Mouse (Mus musculus): Measurements from ENCODE around the gene Fam129c. TPM values are rescaled to one million over a fixed set of nuclear protein-coding genes. Genes with fewer than 3 reads are reported as not detected.

Fam129c gene
- total and polyA plus RNA-seq, 2 experiments from 2014 or later, result 4.7 to 5.3 TPM

GRCm38 (mm10) chr8:71558958-71559690, 38.3 kb upstream of the Fam129c start:
- peak overlapping the region; percentile 23 for H3K4me2 ChIP-seq (ENCODE audit: low read depth, low read length, poor library complexity, severe bottlenecking)
- WGBS, result 2% methylated on average over 24 of the region's 24 CpGs
- no peak overlapping the region for H3K9ac ChIP-seq (replicated peaks; ENCODE audit: low read length, poor library complexity, severe bottlenecking)
- no peak overlapping the region for H3K27ac ChIP-seq (ENCODE audit: low read depth, low read length)
- peaks cover 8% of the 10 kb centered on the region; the same call in 1 of the 2 replicates for H3K4me1 ChIP-seq (ENCODE audit: insufficient read depth, low read length)
- peaks cover 70% of the 10 kb centered on the region for H3K27me3 ChIP-seq (ENCODE audit: insufficient read depth, low read length)
- ATAC-seq (ENCODE audit: low FRiP score) (no peak), DNase-seq (ENCODE audit: low spot score) (peak; percentile 35)
- H3K9me3 ChIP-seq (ENCODE audit: low read length), result no peaks in the 10 kb centered on the region
- peak overlapping the region; percentile 19; the same call in 1 of the 2 replicates for H3K4me3 ChIP-seq (ENCODE audit: low read depth, low read length)
- H3K36me3 ChIP-seq (ENCODE audit: insufficient read depth, low read length), result no peaks in the 10 kb centered on the region
- TF ChIP-seq CTCF (IDR thresholded peaks at IDR 0.05), result no peak

GRCm38 (mm10) chr8:71560071-71560470, 37.4 kb upstream of the Fam129c start:
- Histone ChIP-seq H3K4me3 (ENCODE audit: low read depth, low read length) (no peak overlapping the region), H3K4me2 (ENCODE audit: low read depth, low read length, poor library complexity, severe bottlenecking) (no peak overlapping the region), H3K27ac (ENCODE audit: low read depth, low read length) (no peak overlapping the region), H3K4me1 (ENCODE audit: insufficient read depth, low read length) (peaks cover 8% of the 10 kb centered on the region; the same call in 1 of the 2 replicates), H3K9me3 (ENCODE audit: low read length) (no peaks in the 10 kb centered on the region), H3K36me3 (ENCODE audit: insufficient read depth, low read length) (no peaks in the 10 kb centered on the region), H3K27me3 (ENCODE audit: insufficient read depth, low read length) (peaks cover 70% of the 10 kb centered on the region), H3K9ac (replicated peaks; ENCODE audit: low read length, poor library complexity, severe bottlenecking) (no peak overlapping the region)
- DNase-seq (ENCODE audit: low spot score) (no peak), ATAC-seq (ENCODE audit: low FRiP score) (no peak)
- no peak for TF ChIP-seq CTCF (IDR thresholded peaks at IDR 0.05)
- WGBS, result 78% methylated on average over 3 of the region's 3 CpGs

- Histone ChIP-seq H3K9me3 (ENCODE audit: low read length) (no peaks in the 10 kb centered on the region), H3K27me3 (ENCODE audit: insufficient read depth, low read length) (peaks cover 67% of the 10 kb centered on the region), H3K4me3 (ENCODE audit: low read depth, low read length) (no peak overlapping the region), H3K4me2 (ENCODE audit: low read depth, low read length, poor library complexity, severe bottlenecking) (no peak overlapping the region), H3K9ac (replicated peaks; ENCODE audit: low read length, poor library complexity, severe bottlenecking) (no peak overlapping the region), H3K27ac (ENCODE audit: low read depth, low read length) (no peak overlapping the region), H3K4me1 (ENCODE audit: insufficient read depth, low read length) (peaks cover 8% of the 10 kb centered on the region; the same call in 1 of the 2 replicates), H3K36me3 (ENCODE audit: insufficient read depth, low read length) (no peaks in the 10 kb centered on the region)
- no peak for TF ChIP-seq CTCF (IDR thresholded peaks at IDR 0.05)
- WGBS, result 89% methylated on average over 5 of the region's 5 CpGs
- DNase-seq (ENCODE audit: low spot score), result no peak
- ATAC-seq (ENCODE audit: low FRiP score), result no peak
Observed at GRCm38 (mm10) chr8:71560765-71561164, 36.7 kb upstream of the Fam129c start.

DNA sequence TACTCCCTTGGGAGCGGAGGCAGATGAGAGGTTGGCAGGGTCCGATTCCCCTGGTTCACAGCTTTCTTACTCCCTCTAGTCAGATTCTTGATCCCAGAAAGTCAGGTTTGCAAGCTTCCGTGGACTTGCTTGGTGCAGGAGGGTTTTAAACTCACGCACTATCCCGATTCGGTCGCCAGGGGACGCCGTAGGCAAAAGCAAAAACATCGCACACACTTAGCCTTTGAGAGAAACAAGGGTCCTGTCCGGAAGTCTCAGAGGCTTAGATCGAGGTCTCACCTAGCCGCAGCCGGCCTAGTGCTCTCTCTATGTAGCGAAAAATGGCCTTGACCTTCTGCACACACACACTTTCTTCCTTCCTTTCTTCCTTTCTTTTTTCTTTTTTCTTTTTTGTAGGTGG, 36.0 kb upstream of the Fam129c start:
- 4% methylated on average over 15 of the region's 15 CpGs for WGBS

DNA sequence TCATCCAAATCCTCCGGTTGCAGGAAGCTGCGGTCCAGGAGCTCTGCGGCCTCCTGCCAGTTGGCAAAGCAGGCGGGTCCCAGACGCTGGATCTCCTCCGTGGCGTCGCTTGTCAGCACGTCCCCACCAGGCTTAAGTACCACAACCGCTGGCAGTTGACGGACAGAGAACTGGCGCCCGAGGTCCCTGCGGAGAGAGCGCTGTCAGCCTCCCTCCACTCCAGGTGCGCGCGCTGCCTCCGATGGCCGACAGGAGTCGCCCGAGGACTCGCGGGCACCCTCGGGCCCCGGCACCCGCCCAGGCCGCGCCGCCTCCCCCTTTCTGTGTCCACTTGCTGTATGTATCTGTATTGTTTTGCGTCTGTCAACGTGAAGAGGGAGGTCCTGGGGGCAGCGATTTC, 34.7 kb upstream of the Fam129c start:
- under 1% methylated on average over 31 of the region's 33 CpGs for WGBS

More for the DNA sequence above, 36.0 kb upstream of the Fam129c start:
- ATAC-seq (ENCODE audit: low FRiP score) (no peak), DNase-seq (ENCODE audit: low spot score) (peak; percentile 74)
- peaks cover 61% of the 10 kb centered on the region for H3K27me3 ChIP-seq (ENCODE audit: insufficient read depth, low read length)
- TF ChIP-seq CTCF (IDR thresholded peaks at IDR 0.05), result peak; percentile 91
- H3K9ac ChIP-seq (replicated peaks; ENCODE audit: low read length, poor library complexity, severe bottlenecking), result no peak overlapping the region
- H3K27ac ChIP-seq (ENCODE audit: low read depth, low read length), result no peak overlapping the region
- no peak overlapping the region for H3K4me2 ChIP-seq (ENCODE audit: low read depth, low read length, poor library complexity, severe bottlenecking)
- H3K4me1 ChIP-seq (ENCODE audit: insufficient read depth, low read length), result peaks cover 8% of the 10 kb centered on the region; the same call in 1 of the 2 replicates
- H3K36me3 ChIP-seq (ENCODE audit: insufficient read depth, low read length), result no peaks in the 10 kb centered on the region
- no peaks in the 10 kb centered on the region for H3K9me3 ChIP-seq (ENCODE audit: low read length)
- H3K4me3 ChIP-seq (ENCODE audit: low read depth, low read length), result no peak overlapping the region

GRCm38 (mm10) chr8:71563992-71564391, 33.5 kb upstream of the Fam129c start:
- Histone ChIP-seq H3K4me2 (ENCODE audit: low read depth, low read length, poor library complexity, severe bottlenecking) (no peak overlapping the region), H3K9me3 (ENCODE audit: low read length) (no peaks in the 10 kb centered on the region), H3K4me3 (ENCODE audit: low read depth, low read length) (no peak overlapping the region), H3K27me3 (ENCODE audit: insufficient read depth, low read length) (peaks cover 40% of the 10 kb centered on the region), H3K4me1 (ENCODE audit: insufficient read depth, low read length) (peaks cover 7% of the 10 kb centered on the region; the same call in 1 of the 2 replicates), H3K9ac (replicated peaks; ENCODE audit: low read length, poor library complexity, severe bottlenecking) (no peak overlapping the region), H3K36me3 (ENCODE audit: insufficient read depth, low read length) (no peaks in the 10 kb centered on the region), H3K27ac (ENCODE audit: low read depth, low read length) (no peak overlapping the region)
- ATAC-seq (ENCODE audit: low FRiP score), result no peak
- TF ChIP-seq CTCF (IDR thresholded peaks at IDR 0.05), result peak; percentile 51
- WGBS, result 90% methylated on average over 4 of the region's 4 CpGs
- DNase-seq (ENCODE audit: low spot score), result no peak

More for the DNA sequence above, 34.7 kb upstream of the Fam129c start:
- peak; percentile 77 for TF ChIP-seq CTCF (IDR thresholded peaks at IDR 0.05)
- Histone ChIP-seq H3K9ac (replicated peaks; ENCODE audit: low read length, poor library complexity, severe bottlenecking) (no peak overlapping the region; the same call in 1 of the 2 replicates), H3K4me2 (ENCODE audit: low read depth, low read length, poor library complexity, severe bottlenecking) (peak overlapping the region; percentile 41), H3K9me3 (ENCODE audit: low read length) (no peaks in the 10 kb centered on the region), H3K4me3 (ENCODE audit: low read depth, low read length) (peak overlapping the region; percentile 28), H3K27ac (ENCODE audit: low read depth, low read length) (no peak overlapping the region), H3K4me1 (ENCODE audit: insufficient read depth, low read length) (peaks cover 8% of the 10 kb centered on the region; the same call in 1 of the 2 replicates), H3K36me3 (ENCODE audit: insufficient read depth, low read length) (no peaks in the 10 kb centered on the region), H3K27me3 (ENCODE audit: insufficient read depth, low read length) (peaks cover 52% of the 10 kb centered on the region)
- DNase-seq (ENCODE audit: low spot score) (peak; percentile 33), ATAC-seq (ENCODE audit: low FRiP score) (peak; percentile 39; the same call in 1 of the 2 replicates)
